Mouse (Mus musculus): ENCODE results near the gene Mospd2.
A peak's percentile ranks its signal among the peaks of the same experiment; 100 is the strongest.

The Mospd2 gene

GRCm38 (mm10) chrX:164980193-164980775, at the start of gene Mospd2, which contains the start of gene Fancb:
Gene Mospd2 (minus strand): TSS chrX:164980375.
Gene Fancb (plus strand): TSS chrX:164980592.
- DNase-seq (ENCODE audit: low spot score in 2 of 2) = peak; percentile 72 to 86

- DNase-seq (ENCODE audit: low spot score in 2 of 2) = no peak
Measured at GRCm38 (mm10) chrX:165004779-165005324, 24.7 kb upstream of the Mospd2 start, which contains the start of gene Gm17604. Gene Gm17604 (minus strand): TSS chrX:165004829.

- DNase-seq (ENCODE audit: low spot score in 2 of 2) = no peak
Measured at GRCm38 (mm10) chrX:165003141-165003540, 23.0 kb upstream of the Mospd2 start.

GRCm38 (mm10) chrX:164978866-164979265, 1.3 kb downstream of the Mospd2 start:
- DNase-seq (ENCODE audit: low spot score in 2 of 2) = no peak

GRCm38 (mm10) chrX:164971206-164971605, 9.0 kb downstream of the Mospd2 start:
- DNase-seq (ENCODE audit: low spot score in 2 of 2) = no peak

GRCm38 (mm10) chrX:164965750-164966448, 14.3 kb downstream of the Mospd2 start:
- DNase-seq (ENCODE audit: low spot score in 2 of 2) = no peak

GRCm38 (mm10) chrX:164952601-164953375, 27.4 kb downstream of the Mospd2 start:
- no peak for DNase-seq (ENCODE audit: low spot score in 2 of 2)

GRCm38 (mm10) chrX:164951858-164952576, 28.2 kb downstream of the Mospd2 start:
- no peak for DNase-seq (ENCODE audit: low spot score in 2 of 2)

GRCm38 (mm10) chrX:164941540-164941939, 38.6 kb downstream of the Mospd2 start:
- no peak for DNase-seq (ENCODE audit: low spot score in 2 of 2)

GRCm38 (mm10) chrX:164912993-164913392, 67.2 kb downstream of the Mospd2 start:
- DNase-seq (ENCODE audit: low spot score in 2 of 2) = no peak

GRCm38 (mm10) chrX:164912186-164912585, 68.0 kb downstream of the Mospd2 start:
- DNase-seq (ENCODE audit: low spot score in 2 of 2) = no peak

GRCm38 (mm10) chrX:164901847-164902246, 78.3 kb downstream of the Mospd2 start:
- no peak for DNase-seq (ENCODE audit: low spot score in 2 of 2)

GRCm38 (mm10) chrX:164899805-164900204, 80.4 kb downstream of the Mospd2 start:
- DNase-seq (ENCODE audit: low spot score in 2 of 2) = no peak

GRCm38 (mm10) chrX:164886260-164886659, 93.9 kb downstream of the Mospd2 start:
- no peak for DNase-seq (ENCODE audit: low spot score in 2 of 2)
